Mouse (Mus musculus): Measurements from ENCODE around the gene Atg14.
"Not testable (repeated sequence)": the region's sequence is repeated elsewhere in the genome, so short reads cannot be mapped to it uniquely, and the experiment has no call there.

The Atg14 gene

GRCm38 (mm10) chr14:47542283-47542682 lies 28.2 kb downstream of the Atg14 start:
- DNase-seq: no peak

- no peak for DNase-seq
Measured at GRCm38 (mm10) chr14:47541325-47541948, 29.0 kb downstream of the Atg14 start.

GRCm38 (mm10) chr14:47535096-47535495 lies 35.4 kb downstream of the Atg14 start:
- no peak for DNase-seq

GRCm38 (mm10) chr14:47534176-47534525 lies 36.3 kb downstream of the Atg14 start:
- no peak for DNase-seq

GRCm38 (mm10) chr14:47533365-47534175 lies 36.9 kb downstream of the Atg14 start:
- DNase-seq: peak; percentile 73

- no peak for DNase-seq
Measured at GRCm38 (mm10) chr14:47532496-47532895, 38.0 kb downstream of the Atg14 start.

GRCm38 (mm10) chr14:47529592-47529991 lies 40.9 kb downstream of the Atg14 start:
- not testable (repeated sequence) for DNase-seq

- DNase-seq: peak; percentile 83
Measured at GRCm38 (mm10) chr14:47529019-47529418, 41.4 kb downstream of the Atg14 start.

- DNase-seq: no peak
Measured at GRCm38 (mm10) chr14:47528293-47528692, 42.2 kb downstream of the Atg14 start.

GRCm38 (mm10) chr14:47527833-47528232 lies 42.6 kb downstream of the Atg14 start:
- no peak for DNase-seq

GRCm38 (mm10) chr14:47525861-47526260 lies 44.6 kb downstream of the Atg14 start:
- DNase-seq: peak; percentile 55

GRCm38 (mm10) chr14:47525374-47525773 lies 45.1 kb downstream of the Atg14 start:
- DNase-seq: no peak

- no peak for DNase-seq
Measured at GRCm38 (mm10) chr14:47522301-47522700, 48.1 kb downstream of the Atg14 start.

GRCm38 (mm10) chr14:47521609-47522008 lies 48.8 kb downstream of the Atg14 start:
- DNase-seq: no peak

- no peak for DNase-seq
Measured at GRCm38 (mm10) chr14:47520751-47521449, 49.5 kb downstream of the Atg14 start.

- no peak for DNase-seq
Measured at GRCm38 (mm10) chr14:47518619-47519018, 51.8 kb downstream of the Atg14 start.

- DNase-seq: no peak
Measured at GRCm38 (mm10) chr14:47516755-47517154, 53.7 kb downstream of the Atg14 start.

- no peak for DNase-seq
Measured at GRCm38 (mm10) chr14:47515636-47516035, 54.8 kb downstream of the Atg14 start.

GRCm38 (mm10) chr14:47514816-47515453 lies 55.5 kb downstream of the Atg14 start:
- no peak for DNase-seq

- peak; percentile 82 for DNase-seq
Measured at GRCm38 (mm10) chr14:47513606-47514005, 56.8 kb downstream of the Atg14 start.

GRCm38 (mm10) chr14:47510244-47510643 lies 60.2 kb downstream of the Atg14 start:
- DNase-seq: no peak

GRCm38 (mm10) chr14:47508035-47508434 lies 62.4 kb downstream of the Atg14 start:
- no peak for DNase-seq

- no peak for DNase-seq
Measured at GRCm38 (mm10) chr14:47506676-47507075, 63.8 kb downstream of the Atg14 start.

Data from right cerebral cortex, adult 18-20 months (tissue).